Mouse (Mus musculus): Measurements from ENCODE around the gene Mbd3.

The Mbd3 gene

DNA sequence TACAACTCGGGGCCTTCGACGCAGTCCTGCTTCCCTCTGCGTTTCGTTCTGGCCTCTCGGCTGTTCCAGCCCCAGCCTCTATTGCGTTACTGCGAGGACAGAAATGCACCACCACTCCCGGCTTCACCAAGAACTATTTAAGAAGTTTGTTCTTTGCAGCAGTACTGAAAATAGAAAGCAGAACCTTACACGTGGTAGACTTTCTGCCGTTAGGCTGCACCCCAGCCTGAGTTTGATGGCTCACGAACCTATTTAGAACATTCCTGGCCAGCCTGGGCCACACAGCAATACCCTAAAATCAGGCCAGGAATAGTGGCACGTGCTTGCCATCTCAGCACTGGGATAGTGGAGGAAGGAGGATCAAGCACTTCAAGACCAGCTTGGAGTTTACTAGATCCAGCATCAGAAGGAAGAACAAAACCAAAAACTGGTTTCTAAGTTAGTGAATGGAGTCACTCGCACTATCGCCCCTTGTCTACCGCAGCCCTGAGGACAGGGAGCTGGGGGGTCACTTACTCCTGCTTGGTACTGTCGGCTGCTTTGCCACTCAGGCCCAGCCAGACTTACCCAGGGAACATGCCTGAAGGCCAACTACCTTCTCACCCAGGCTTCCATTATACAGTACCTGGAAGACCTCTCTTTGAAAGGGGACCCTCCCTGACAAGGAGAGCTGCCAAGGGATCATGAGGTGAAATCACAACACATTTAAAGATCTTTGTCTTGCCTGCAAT is 788 bp upstream of the Mbd3 start:
- in situ Hi-C loops (cut with MboI; ENCODE audit: unreplicated experiment in 2 of 2): loop anchor here in 1 of 2 experiments (5.0 kb wide), 1 partner anchor 32 kb away; the partner anchor contains the start of gene Tcf3

DNA sequence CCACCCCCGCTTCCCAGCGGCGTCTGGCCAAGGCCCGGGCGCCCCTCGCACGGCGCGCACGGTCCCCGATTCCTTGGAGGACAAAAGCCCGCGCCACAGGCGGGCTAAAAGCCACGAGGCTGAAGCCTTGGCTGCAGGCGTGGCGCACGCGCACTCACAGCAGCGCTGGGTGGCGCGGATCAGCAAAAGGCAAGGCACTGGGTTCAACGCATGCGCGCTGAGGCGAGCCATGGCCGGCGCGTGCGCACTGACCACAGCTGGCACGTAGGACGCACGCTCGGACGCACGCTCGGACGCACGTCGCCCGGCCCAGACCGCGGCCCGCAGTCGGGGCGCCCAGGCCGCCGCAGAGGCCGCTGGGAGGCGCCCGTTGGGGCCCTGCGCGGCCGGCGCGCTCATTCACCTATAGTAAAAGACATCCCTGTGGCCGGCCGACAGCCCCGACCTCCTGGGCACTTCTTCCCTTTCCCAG is 595 bp downstream of the Mbd3 start:
- in situ Hi-C loops (cut with MboI; ENCODE audit: unreplicated experiment in 2 of 2): loop anchor here in 1 of 2 experiments (5.0 kb wide), 1 partner anchor 34 kb away; the partner anchor contains the start of gene Tcf3

DNA sequence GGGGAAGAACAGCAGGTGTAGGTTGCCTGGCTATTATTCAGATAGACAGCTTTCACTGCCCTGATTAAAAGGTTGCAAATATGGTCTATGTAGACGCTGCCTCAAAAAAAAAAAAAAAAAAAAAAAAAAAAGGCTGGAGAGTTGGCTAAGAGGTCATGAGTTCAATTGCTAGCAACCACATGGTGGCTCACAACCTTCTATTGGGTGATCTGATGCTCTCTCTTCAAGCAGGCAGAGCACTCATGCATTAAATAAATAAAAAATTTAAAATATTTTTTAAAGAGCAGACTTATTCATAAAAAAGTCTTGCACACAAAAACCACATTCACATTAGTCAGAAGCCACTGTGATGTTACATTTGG is 1.2 kb downstream of the Mbd3 start:
- in situ Hi-C loops (cut with MboI; ENCODE audit: unreplicated experiment in 2 of 2): loop anchor here in 1 of 2 experiments (5.0 kb wide), 1 partner anchor 34 kb away; the partner anchor contains the start of gene Tcf3

DNA sequence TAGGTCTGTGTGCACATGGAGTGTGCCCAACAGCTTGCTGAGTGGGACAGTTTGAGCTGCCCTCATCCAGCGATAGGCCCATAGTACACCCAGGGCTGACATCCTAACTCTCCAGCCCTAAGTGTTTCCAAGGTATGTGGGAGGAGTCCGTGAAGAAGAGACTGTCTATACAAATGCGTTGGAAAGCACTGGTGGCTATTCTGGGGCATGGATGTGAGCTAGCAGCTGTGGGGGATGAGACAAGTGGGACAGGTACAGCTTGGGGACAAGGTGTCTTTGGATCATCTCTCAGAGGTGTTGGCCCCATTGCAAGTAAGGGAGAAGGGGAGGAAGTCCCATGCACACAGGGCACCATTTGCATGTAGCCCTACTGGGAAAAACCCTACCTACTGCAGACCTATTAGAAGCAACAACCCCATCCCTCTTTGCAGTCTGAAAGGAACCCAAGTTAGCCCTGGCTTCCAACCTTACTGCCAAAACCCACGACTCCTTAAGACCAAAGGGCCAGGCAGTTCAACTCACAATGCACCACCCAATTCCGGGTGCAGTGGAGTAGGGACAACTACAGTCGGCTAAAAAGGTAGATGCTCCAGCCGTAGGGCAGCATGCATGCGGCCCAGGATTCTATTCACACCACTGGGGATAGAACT is 1.7 kb downstream of the Mbd3 start:
- in situ Hi-C loops (cut with MboI; ENCODE audit: unreplicated experiment in 2 of 2): loop anchor here in 1 of 2 experiments (5.0 kb wide), 1 partner anchor 35 kb away; the partner anchor contains the start of gene Tcf3

DNA sequence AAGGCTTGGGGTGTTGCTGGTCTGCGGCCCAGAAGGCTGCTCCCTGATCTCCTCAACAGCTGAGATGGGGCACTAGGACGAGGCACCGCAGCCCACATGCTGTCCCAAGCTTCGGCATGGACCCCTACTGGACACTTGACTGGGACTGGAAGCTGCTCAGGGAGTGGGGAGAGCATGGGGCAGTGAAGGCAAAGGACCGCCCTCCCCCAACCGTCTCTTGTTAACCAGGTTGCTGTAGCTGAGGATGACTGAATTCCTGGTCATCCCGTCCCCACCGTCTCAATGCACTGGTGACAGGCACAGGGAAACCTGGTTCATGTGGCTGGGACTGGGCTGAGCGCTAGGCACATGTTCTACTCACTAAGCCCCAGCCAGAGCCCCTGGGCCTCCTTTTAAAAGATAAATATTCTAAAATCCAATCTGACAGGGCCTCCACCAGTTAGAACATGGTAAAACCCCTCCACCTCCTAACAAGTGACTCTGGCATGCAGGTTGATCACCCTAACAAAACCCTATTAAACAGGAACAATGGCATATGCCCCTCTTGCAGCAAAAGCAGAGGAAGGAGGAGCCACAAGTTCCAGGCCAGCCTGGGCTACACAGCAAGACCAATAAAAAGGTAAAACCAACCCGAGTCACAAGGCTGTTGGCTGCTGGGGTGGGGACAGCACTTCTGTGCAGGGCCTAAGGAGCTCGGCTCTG is 2.4 kb downstream of the Mbd3 start:
- in situ Hi-C loops (cut with MboI; ENCODE audit: unreplicated experiment in 2 of 2): loop anchor here in 1 of 2 experiments (5.0 kb wide), 1 partner anchor 35 kb away; the partner anchor contains the start of gene Tcf3

DNA sequence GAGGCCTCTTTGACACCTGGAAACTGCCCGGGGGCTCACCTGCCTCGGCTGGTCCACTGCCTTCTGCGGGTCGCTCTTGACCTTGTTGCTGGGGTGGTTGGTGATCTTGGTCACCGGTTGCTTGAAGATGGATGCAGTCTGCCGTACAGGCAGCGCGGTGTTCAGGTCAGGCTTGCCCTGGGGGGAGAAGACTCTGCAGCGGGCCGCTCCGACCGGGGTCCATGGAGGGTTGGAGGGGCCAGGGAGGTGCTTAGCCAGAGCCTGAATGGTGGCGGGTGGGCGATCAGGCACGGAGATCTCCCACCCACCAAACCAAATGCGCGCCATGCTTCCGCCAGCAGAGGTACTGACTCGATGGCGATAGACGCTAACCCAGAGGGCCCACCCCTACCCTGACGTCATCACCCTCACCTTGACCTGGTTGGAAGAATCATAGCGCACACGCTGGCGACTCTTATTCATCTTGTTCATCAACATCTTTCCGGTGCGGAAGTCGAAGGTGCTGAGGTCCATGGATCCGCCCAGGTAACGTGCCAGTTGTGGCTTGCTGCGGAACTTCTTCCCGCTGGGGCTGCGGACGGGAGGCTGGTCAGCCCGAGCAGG is 4.2 kb downstream of the Mbd3 start:
- in situ Hi-C loops (cut with MboI; ENCODE audit: unreplicated experiment in 2 of 2): loop anchor here in 1 of 2 experiments (5.0 kb wide), 1 partner anchor 37 kb away; the partner anchor contains the start of gene Tcf3

DNA sequence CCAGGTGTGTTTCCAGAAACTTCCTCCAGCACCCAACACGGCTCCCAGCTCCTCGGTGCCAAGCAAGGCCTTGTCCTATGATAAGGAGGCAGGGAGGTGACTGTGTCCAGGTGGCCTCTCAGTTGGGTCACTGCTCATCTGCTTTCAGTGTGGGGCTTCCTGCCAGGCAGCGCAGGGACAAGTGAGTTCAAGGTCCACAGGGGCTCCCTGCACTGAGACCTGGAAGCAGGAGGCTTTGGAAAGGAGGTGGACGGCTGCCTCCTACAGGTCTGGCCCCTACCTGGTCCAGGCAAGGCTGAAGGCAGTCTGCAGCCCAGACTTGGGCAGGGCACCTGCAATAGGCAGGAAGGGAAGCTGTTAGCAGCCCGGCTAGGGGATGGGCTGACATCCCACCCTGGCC is 6.7 kb downstream of the Mbd3 start:
- in situ Hi-C loops (cut with MboI; ENCODE audit: unreplicated experiment in 2 of 2): no loop called here

DNA sequence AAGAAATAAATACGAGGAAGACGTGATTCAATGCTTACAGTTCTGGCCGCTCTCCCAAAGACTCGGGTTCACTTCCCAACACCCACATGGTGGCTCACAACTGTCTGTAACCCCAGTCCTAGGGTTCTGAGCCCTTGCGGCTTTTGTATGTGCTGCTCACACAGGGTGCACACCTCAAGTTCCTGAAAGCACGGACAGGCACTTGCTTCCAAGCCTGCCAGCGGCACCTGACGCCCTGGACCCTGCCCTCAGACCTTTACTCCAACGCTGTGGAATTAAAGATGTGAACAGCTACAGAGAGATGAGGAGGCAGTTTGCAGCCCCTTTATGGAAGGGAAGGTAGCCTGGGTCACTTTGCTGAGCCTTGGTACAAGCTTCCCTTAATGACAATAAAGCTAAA is 8.7 kb downstream of the Mbd3 start:
- in situ Hi-C loops (cut with MboI; ENCODE audit: unreplicated experiment in 2 of 2): no loop called here

DNA sequence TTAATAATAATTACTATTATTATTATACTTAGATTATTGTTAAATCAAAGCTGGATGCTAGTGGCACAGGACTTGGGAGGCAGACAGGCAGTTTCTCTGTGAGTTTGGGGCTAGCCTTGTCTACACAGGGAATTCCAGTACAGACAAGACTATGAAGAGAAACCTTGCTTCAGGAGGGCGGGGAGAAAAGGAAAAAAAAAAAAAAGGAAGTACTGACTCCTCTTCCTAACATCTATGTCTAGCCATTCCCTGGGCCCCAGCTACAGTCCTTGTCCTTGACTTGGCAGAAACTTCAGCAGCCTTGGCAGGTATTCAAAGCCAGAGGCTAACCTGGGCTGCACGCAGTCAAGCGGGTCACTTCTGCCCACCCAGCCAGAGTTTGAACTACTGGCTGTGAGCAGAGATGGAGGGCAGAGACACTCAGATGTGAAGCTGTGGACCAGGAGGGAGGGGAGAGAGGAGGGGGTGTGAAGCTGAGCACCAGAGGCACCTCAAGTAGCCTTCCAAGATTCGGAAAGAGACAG is 10.1 kb downstream of the Mbd3 start:
- in situ Hi-C loops (cut with MboI; ENCODE audit: unreplicated experiment in 2 of 2): no loop called here

DNA sequence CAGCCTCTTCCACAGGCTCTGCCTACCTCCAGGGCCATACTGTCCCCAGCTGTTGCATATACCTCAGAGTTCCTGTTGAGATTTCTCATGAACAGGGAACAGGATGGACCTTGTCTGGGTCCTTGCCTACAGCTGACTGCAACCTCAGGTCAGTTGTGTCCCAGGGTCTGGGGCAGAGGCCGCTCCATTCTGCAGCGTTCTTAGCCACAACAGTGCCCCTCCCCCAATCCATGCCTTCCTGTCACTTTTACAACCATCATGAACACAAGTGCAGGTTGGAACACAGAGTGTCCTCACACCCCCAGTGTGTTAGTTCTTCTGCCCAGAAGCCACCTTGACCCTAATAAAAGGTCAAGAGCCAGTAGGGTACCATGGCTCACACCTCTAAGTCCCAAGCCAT is 10.6 kb downstream of the Mbd3 start:
- in situ Hi-C loops (cut with MboI; ENCODE audit: unreplicated experiment in 2 of 2): no loop called here

DNA sequence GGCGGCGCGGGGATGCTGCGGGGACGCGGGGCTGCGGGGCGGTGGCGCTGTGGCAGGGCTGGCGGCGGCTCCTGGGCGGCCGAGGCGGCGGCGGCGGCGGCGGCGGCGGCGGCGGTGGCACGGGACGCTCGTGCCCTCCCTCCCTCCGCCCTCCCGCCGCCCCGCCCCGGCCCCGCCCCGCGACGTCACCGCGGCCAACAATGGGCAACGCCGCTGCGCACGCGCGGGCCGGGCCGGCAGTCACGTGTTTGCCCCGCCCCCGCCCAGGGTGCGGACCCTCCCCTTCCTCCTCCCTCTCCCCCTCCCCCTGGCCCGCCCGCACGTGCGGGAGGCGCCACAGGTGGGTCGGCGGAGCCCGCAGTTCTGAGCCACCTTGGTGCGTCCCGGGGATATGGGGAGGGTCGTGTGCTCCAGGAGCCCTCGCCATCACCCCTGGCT is 11.8 kb downstream of the Mbd3 start, which contains the start of gene Mex3d:
Gene Mex3d, minus strand, starts transcription at position 138 of the 438 bp plus-strand sequence.
- in situ Hi-C loops (cut with MboI; ENCODE audit: unreplicated experiment in 2 of 2): no loop called here

DNA sequence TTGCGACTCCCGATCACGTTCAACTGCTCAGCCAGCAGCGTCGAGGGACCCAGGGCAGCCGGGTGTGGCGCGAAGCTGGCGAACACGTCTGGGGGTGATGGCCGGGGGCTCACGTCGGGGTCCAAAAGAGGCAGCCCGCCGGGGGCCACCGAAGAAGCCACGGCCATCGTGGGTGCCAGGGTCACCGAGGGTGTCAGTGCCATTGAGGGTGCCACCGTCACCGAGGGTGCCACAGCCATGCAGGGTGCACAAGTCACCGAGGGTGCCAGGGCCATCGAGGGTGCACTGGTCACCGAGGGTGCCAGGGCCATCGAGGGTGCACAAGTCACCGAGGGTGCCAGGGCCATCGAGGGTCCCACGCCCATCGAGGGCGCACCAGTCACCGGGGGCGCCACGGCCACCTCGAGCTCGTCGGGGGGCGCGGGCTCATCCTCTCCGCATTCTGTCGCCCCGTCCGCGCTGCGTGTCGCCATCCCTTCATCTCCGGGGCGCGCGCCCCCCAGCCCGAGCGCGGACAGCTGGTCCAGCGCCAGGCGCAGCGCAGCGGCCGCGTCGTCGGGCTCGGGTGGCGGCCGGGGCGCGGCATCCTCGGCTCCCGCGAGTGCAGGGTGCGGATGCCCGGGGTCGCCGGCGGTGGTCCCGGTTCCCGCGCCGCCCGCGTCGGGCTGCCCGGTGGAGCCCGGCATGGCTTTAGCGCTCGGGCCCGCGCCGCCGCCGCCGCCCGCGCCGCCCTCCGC is 12.4 kb downstream of the Mbd3 start:
- in situ Hi-C loops (cut with MboI; ENCODE audit: unreplicated experiment in 2 of 2): no loop called here

DNA sequence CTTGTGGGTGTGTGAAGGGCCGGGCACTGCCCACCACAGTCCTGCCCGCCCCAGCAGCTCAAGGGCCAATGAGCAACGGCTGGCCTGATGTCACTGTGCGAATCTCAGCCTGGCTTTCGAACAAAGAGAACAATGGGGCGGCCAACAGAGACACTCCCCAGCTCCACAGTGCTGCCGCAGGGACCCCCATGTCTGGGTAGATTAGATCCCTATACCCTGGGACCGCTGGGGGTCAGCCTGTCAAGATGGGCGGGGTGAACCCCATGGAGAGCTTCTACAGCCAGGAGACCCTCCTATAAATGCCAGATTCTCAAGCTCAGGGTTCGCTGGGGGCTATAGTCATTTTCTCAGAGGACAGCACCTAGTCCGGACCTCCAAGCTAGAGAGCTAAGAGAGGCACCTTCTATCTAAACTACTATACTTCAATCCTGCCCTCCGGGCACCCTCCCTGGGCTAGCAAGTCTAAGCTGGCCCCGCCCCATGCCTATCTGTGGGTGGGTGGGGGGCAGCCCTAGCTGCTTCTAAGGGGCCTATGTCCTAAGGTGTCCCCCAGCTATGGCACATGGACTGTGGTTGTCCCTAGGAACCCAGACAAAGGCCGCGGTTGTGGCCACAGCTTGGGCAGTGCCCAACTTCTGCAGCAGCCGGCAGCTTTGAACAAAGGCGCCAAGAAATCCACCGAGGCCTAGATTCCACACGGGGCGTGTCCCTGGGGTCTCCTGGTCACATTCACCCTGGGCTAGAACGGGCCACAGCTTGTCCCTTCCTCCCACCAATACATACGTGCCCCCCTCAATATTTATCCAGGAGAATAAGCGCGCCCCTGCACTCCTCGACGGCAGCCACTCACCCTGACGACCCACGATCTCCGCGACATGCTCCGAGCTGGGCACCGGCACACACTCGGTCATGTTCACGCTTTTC is 13.3 kb downstream of the Mbd3 start:
- in situ Hi-C loops (cut with MboI; ENCODE audit: unreplicated experiment in 2 of 2): no loop called here

DNA sequence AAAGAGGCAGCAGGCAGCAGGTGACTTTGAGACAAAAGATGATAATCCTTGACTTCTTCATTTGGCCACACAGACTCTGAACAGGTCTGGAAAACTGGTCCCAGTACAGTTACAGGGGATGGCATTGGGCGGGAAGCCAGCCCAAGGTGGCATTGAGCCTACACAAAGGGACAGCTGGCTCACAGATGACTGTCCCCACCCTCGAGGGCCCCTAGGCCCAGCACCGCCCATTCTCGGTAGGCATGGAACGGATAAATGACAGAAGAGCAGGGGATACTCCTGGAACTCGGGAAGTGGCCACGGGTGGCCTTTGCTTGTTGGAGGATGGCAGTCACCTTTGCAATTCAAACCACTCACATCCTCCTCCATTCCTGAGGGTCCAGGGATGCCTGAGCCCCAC is 14.0 kb downstream of the Mbd3 start:
- in situ Hi-C loops (cut with MboI; ENCODE audit: unreplicated experiment in 2 of 2): no loop called here

DNA sequence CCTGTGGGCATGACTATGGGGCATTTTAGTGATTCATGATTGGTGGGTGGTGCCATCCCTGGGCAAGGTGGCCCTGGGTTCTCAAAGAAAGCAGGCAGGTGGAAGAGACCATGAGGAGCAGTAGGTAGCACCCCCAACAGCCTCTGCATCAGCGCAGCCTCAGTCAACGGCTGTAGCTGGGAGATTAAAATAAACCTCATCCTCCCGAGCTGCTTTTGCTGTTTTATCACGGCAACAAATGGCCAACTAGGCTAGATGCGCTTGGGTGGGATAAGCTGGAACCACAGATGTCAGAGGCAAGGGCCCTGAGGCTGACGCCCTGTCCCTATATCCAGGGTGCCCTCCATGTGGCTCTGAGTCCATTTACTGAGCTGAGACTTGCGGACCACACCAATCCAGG is 14.6 kb downstream of the Mbd3 start:
- in situ Hi-C loops (cut with MboI; ENCODE audit: unreplicated experiment in 2 of 2): no loop called here

DNA sequence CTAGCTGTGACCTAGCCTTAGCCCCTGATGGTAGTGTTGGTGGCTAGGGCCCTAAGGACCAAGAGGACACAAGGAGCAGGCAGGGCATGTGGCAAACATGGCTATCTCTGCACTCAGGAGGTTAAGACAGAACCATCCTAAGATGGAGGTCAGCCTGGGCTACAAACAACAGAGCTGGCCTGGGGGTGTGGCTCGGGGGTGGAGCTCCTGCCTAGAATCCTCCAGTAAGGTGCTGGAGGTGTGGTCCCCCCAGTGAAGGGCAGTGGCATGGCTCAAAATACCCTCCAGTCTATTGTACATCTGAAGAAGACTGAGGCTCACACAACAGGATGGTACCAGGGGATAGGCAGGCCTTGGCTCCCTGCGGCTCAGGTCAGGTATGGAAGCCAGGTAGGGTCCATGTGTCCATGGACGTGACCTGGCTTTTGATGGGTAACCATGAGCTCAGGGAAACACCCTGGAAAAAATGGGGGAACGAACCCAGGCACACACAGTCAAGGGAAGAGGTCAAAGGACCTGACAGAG is 15.2 kb downstream of the Mbd3 start:
- in situ Hi-C loops (cut with MboI; ENCODE audit: unreplicated experiment in 2 of 2): no loop called here

DNA sequence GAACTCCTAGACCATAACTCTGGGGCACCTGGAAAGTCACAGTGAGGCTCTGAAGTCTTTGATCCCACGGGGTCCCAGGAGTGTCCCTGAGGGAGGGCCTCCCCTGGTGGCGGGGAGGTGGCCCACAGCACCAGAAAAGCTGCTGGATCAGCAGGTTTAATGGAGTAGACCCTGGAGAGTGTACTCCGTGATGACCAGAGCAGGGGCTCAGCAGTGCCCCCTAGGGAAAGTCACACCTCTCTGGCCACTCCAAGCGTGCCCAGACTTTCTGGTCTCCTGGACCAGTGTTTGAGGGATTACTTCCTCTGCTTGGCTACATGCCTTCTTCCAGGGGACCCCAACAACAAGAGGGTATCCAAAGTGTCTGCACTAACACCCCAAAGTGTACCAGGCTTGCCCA is 15.9 kb downstream of the Mbd3 start:
- in situ Hi-C loops (cut with MboI; ENCODE audit: unreplicated experiment in 2 of 2): no loop called here

DNA sequence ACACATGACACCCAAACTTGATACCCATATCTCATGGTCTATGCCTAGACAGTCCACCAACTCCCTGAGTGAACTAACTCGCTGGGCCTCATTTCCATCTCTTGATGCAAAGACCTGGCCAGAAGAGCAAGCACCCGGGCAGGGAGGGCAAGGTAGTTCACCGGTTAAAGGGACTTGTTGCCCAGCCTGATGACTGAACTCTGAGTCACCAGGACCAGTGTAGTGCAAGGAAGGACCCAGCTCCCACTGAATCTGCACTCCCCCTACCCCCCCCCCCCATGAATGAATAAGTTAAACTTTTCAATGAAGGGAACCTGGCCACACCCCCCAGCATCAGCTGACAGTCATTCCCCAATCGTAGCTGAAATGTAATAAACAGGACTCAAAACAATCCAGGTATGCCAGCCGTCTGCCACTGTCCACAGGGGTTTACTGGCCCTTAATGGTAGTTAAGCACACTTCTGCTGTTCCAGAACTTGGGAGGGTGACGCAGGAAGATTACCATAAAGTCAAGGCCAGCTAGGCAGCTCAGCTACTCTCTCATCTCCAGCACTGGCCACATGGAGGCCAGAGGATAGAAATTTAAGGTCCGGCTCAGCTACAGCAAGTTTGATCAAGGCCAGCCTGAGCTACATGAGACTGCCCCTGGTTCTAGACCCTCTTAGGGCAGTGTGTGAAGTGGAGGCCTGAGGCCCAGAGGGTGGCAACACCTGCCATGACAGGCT is 16.5 kb downstream of the Mbd3 start:
- in situ Hi-C loops (cut with MboI; ENCODE audit: unreplicated experiment in 2 of 2): no loop called here
